Mouse (Mus musculus) embryonic fibroblast, embryonic 13.5 days (primary cell): Measurements from ENCODE around the gene Atp6v1g1. TPM values are rescaled to one million over a fixed set of nuclear protein-coding genes. Genes with fewer than 3 reads are reported as not detected.

Experiments used
- H3K27ac ChIP-seq: 2 replicates; pipeline ENCODE4 v1.5.1; 2012; ENCODE audit warnings: low read length, control low read depth, inconsistent platforms; ENCODE audit not compliant: insufficient read depth
- H3K4me1 ChIP-seq: 2 replicates; pipeline ENCODE4 v1.6.1; 2011; ENCODE audit warnings: low read length; ENCODE audit not compliant: control insufficient read depth, insufficient read depth
- H3K4me3 ChIP-seq: 2 replicates; pipeline ENCODE4 v1.5.1; 2011; ENCODE audit warnings: mild to moderate bottlenecking, control low read depth, low read length; ENCODE audit not compliant: insufficient read depth
- CTCF ChIP-seq: IDR thresholded peaks from 2 replicates; pipeline ENCODE4 v1.5.1; 2011; ENCODE audit warnings: mild to moderate bottlenecking, control low read depth, low read length, moderate library complexity, borderline replicate concordance; ENCODE audit not compliant: insufficient read depth
- POLR2A ChIP-seq: IDR thresholded peaks from 2 replicates; pipeline ENCODE4 v1.6.1; 2011; ENCODE audit warnings: low read depth, mild to moderate bottlenecking, control low read depth, low read length, moderate library complexity
- polyA plus RNA-seq: library from polyadenylated mRNA; stranded (reverse); fragments of >200 nt; gene quantifications from 2 replicates; pipeline ENCODE4 v1.2.4, GENCODE M21; 2011; ENCODE audit warnings: low read depth; ENCODE audit not compliant: missing spikeins, insufficient read length

Atp6v1g1 gene
- polyA plus RNA-seq, 1 experiment = 213 TPM

DNA sequence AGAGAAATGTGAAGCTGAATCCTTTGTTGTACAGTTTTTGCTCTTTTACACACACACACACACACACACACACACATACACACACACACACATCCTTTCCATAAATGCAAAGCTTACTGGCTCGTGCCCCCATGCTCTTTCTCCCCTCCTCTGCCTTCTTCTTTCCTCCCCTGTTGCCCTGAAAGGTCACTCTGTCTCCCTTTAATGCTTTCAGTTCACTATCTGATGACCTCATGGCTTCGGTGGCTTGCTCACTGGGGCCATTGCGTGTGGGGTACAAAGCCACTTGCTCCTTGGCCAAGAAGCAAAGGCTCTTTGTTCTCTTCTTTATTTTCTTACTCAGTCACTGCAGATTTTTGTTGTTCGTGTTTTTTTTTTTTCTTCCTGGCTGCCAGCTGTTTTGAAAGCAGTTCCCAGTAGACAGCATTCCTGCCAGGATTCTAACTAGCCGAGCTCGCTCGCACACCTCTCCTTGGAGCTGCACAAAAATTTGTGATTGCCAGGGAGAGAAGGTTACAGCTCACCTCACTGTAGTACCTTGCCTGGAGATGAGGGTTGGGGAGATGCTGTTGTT lies 25.7 kb downstream of the Atp6v1g1 start:
- Histone ChIP-seq H3K27ac (no peak overlapping the region), H3K4me1 (no peaks in the 10 kb centered on the region), H3K4me3 (no peak overlapping the region)
- TF ChIP-seq POLR2A = no peak
- no peak for TF ChIP-seq CTCF

DNA sequence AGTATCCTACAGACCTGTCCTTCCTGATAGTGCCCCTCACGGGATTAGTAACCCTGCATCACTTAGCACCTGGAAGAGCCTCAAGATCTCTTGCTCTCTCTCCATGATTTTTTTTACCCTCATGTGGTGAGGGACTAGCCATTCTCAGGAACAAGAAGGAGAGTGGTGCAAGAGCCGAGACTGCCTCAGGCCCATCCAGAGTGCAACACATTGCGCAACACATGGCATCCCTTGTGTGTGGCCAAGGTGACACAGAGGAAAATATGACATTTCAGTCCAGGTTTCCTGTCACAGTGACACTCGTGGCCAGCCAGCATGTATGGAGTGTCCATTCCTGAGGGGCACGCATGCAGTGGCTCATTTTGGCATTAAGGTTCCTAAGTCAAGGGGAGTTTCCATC lies 28.0 kb downstream of the Atp6v1g1 start:
- TF ChIP-seq POLR2A = no peak
- no peak overlapping the region for H3K27ac ChIP-seq
- H3K4me1 ChIP-seq = no peaks in the 10 kb centered on the region
- H3K4me3 ChIP-seq = no peak overlapping the region

DNA sequence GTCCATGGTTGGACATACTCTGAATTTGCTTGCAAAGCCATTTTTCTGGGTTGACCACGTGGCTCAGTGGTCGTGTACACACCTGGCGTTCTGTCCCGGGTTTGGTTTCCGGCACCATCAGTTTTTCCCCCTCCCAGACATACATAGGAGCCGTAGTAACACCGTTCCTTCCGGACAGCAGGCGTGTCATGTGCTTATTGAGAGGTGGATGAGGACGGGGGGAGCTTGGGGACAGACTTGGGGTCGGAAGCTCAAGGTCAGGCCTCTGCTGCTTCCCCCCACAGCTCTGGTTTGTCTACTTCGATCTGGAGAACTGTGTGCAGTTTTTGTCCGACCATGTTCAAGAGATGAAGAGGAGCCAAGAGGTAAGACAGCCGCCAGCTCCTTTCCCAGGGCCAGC lies 35.1 kb downstream of the Atp6v1g1 start:
- no peak overlapping the region for H3K27ac ChIP-seq

DNA sequence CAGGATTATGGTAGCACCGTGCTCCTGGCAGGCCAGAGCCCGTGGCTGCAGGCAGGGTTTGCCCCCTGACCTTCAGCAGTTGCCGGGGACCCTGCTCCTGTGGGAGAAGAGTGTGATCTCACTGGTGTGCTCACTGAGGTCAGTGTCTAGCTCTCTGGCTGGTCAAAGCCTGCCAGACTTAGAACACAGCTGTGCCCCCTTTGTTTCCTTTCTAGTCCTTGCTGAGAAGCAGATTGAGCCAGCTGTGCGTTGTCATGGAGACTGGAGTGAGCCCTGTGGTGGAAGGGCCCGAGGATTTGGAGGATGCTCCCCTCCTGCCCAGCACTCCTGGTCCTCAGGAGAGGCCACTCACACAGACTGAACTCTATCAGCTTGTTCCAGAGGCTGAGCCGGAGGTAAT lies 35.5 kb downstream of the Atp6v1g1 start:
- Histone ChIP-seq H3K27ac (no peak overlapping the region), H3K4me1 (no peaks in the 10 kb centered on the region), H3K4me3 (no peak overlapping the region)
- TF ChIP-seq POLR2A = no peak
- TF ChIP-seq CTCF = no peak

More for the DNA sequence above, 35.1 kb downstream of the Atp6v1g1 start:
- H3K4me1 ChIP-seq = no peaks in the 10 kb centered on the region
- no peak overlapping the region for H3K4me3 ChIP-seq
- TF ChIP-seq POLR2A = no peak

DNA sequence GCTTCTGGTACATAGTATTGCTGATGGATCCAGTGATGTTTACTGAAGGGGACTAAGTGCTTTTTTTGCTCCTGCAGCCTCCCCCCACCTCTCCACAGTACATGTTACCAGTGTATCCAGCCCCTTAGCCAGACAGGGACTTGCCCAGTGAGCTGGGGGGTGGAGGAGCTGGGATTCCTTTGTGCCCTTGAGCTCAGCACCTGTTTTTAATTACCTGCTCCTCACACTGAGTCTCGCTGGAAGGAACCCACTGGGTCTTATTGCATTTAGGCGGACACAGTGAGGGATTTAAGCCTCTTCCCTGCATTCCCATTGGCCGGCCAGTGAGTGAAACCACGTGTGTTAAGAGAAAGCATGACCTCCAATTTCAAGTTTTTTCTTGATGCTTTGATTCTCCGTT lies 38.0 kb downstream of the Atp6v1g1 start:
- TF ChIP-seq CTCF (no peak), POLR2A (no peak)
- no peak overlapping the region for H3K4me3 ChIP-seq
- no peaks in the 10 kb centered on the region for H3K4me1 ChIP-seq
- H3K27ac ChIP-seq = no peak overlapping the region

DNA sequence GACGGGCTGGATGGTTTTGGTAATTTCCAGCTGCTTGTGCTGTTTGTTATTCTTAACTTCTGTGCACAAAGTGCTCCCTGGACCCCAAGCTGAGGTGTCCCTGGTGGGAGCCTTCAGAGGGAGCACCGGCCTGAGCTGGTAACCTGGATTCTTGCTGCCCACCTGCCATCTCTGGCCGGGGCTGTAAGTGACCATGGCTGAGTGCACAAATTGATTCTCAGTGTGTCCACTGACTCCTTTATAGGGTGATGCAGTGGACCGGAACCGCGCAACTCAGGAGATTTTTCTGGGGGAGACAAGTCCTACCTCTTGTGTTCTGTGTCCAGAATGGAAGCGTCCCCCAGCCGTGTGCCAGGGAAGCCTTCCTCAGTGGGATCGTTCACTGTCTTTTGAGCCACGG lies 40.6 kb downstream of the Atp6v1g1 start:
- TF ChIP-seq CTCF (no peak), POLR2A (no peak)
- Histone ChIP-seq H3K4me3 (no peak overlapping the region), H3K27ac (no peak overlapping the region), H3K4me1 (no peaks in the 10 kb centered on the region)

DNA sequence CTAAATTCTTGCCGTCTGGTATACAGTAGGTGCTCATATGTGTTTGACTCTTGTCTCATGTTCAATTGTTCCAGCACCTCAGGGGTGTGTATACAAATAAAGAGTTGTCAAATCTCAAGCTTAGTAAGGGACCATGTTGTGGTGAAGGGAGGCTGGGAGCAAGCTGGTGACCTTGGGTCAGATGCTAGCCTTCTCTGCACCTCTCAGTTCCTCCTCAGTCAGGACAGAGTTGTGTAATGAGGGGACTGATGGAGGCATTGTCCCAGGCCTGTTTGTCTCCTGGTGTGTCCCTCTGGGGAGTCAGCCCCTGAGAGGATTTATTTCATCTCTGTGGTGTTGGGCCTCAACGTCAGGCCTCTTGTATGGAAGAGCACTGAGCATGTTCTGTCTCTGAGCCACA lies 41.7 kb downstream of the Atp6v1g1 start:
- no peaks in the 10 kb centered on the region for H3K4me1 ChIP-seq
- H3K27ac ChIP-seq = no peak overlapping the region
- no peak overlapping the region for H3K4me3 ChIP-seq
- TF ChIP-seq CTCF (no peak), POLR2A (no peak)

DNA sequence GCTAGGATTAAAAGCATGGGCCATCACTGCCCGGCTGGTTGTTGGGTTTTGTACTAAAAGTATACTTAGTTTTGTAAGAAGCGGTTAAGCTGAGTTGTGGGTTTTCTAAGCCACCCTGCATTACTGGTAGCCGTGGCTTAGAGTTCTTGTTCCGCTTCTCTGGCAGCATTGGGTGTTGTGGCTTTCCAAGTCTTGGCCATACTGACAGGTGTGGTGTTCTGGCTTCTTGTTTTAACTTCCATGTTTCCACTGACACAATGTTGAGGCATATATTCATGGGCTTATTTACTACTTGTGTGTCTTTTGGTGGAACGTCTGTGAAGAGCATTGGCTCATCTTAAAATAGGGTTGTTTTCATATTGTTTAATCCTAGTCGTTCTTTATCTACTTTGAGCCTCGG lies 45.4 kb downstream of the Atp6v1g1 start:
- H3K27ac ChIP-seq = no peak overlapping the region
- TF ChIP-seq CTCF (no peak), POLR2A (no peak)
- H3K4me1 ChIP-seq = no peaks in the 10 kb centered on the region
- H3K4me3 ChIP-seq = no peak overlapping the region

DNA sequence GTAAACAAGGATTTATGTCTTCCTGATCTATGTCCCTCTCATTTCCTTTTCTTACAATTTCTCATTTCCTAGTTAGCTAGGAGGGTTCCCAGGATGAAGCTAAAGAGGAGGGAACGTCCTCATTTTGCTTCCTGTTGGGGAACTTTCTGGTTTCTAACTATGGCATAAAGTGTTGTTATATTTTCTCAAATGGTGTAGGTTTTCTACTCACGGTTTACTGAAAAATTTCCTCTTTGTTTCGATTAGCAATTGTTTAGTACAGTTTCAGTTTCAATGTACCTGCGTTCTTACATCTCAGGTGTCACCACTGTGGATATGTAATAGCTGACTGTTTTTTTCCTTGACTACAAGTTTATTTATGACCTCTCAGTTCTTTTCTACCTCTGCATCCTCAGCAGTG lies 46.0 kb downstream of the Atp6v1g1 start:
- Histone ChIP-seq H3K4me3 (no peak overlapping the region), H3K27ac (no peak overlapping the region), H3K4me1 (no peaks in the 10 kb centered on the region)
- no peak for TF ChIP-seq POLR2A

DNA sequence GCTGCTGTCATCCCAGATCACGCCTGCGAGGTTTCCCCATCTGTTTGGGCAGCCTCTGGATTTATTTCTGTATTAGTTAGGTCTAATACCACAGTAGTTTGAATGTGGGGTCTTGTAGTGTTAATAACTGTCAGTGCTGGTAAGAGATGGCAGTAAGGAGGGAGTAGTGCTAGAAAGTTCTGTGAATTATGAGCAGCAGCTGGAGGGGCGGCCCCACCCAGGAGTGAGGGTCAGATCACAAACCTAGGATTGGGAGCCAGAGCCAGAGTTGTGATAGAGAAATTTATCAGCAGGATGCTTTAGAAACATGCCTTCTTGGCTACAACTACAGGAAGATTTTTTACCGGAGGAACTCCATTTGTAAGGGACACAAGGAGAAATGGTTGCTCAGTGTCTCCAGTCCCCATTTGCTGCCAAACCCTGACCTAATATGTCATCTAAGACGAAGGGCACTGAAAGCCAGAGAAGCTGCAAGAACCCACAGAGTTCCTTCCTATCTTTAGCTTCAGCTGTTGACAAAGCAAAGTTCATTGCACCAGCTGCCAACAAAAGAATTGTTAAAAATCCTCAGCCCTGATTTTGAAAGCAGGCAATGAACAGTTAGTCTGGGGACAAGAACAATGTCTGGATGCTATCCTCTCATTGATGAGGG lies 50.0 kb downstream of the Atp6v1g1 start:
- no peak for TF ChIP-seq CTCF
- no peak overlapping the region for H3K27ac ChIP-seq
- H3K4me1 ChIP-seq = no peaks in the 10 kb centered on the region
- no peak overlapping the region for H3K4me3 ChIP-seq

DNA sequence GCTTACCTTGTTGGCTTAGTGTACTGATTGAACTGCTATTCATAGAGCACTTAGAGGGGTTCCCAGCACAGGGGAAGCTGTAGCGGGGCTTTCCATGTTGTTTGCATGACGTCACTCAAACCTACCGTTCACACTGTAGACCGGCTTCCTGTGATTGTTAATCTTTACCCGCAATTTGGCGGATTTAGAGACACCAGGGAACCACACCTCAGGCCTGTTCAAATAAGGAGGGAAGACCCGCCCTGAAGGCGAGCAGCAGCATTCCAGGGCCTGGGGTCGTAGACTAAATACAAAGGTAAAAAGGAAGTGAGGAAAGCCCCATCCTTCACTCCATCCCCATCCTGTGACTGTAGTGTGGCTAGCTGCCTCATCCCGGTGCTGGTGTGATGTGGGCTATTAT lies 50.7 kb downstream of the Atp6v1g1 start:
- Histone ChIP-seq H3K4me1 (no peaks in the 10 kb centered on the region), H3K4me3 (no peak overlapping the region), H3K27ac (no peak overlapping the region)
- TF ChIP-seq CTCF (no peak), POLR2A (no peak)
